Mouse (Mus musculus) spleen, adult 2 months (tissue): ENCODE results near the gene Ptges.

Source experiments
- CTCF ChIP-seq: fragments of 200-500 bp; IDR thresholded peaks from 2 replicates; pipeline ENCODE4 v1.5.1; 2011; ENCODE audit warnings: mild to moderate bottlenecking, inconsistent platforms; ENCODE audit not compliant: insufficient read depth, insufficient read length, insufficient replicate concordance; ENCODE audit errors: extremely low read depth
- POLR2A ChIP-seq: fragments of 200-500 bp; IDR thresholded peaks from 2 replicates; pipeline ENCODE4 v1.6.1; 2011; ENCODE audit warnings: low read depth, low read length, inconsistent platforms

GRCm38 (mm10) chr2:30918780-30919329 is 10.8 kb downstream of the Ptges start:
- TF ChIP-seq CTCF (no peak), POLR2A (no peak)
